Mouse (Mus musculus) hematopoietic stem cell, adult 5-6 weeks (primary cell): Measurements from ENCODE around the gene Ankrd2. TPM values are rescaled to one million over a fixed set of nuclear protein-coding genes. Genes with fewer than 3 reads are reported as not detected.

Source experiments
- ATAC-seq, 2 experiments: fragments of 125-278 bp in 1 of 2; replicated peaks in 1 of 2; 2 replicates each; pipeline ENCODE4 v1.8.0; 2016 to 2017; ENCODE audit warnings: inconsistent platforms in 2 of 2, mild to moderate bottlenecking in 2 of 2, moderate number of reproducible peaks in 2 of 2, low read depth in 1 of 2, moderate TSS enrichment in 1 of 2; ENCODE audit not compliant: low FRiP score in 2 of 2, poor library complexity in 2 of 2, severe bottlenecking in 2 of 2, insufficient read depth in 1 of 2, low TSS enrichment in 1 of 2
- total RNA-seq: library from RNA; stranded (forward); fragments of 172-1452, 232-1000 nt; gene quantifications from 2 replicates; pipeline ENCODE4 v1.2.3, GENCODE M21; 2017

Gene Ankrd2
- total RNA-seq, 1 experiment from 2014 or later: not detected

DNA sequence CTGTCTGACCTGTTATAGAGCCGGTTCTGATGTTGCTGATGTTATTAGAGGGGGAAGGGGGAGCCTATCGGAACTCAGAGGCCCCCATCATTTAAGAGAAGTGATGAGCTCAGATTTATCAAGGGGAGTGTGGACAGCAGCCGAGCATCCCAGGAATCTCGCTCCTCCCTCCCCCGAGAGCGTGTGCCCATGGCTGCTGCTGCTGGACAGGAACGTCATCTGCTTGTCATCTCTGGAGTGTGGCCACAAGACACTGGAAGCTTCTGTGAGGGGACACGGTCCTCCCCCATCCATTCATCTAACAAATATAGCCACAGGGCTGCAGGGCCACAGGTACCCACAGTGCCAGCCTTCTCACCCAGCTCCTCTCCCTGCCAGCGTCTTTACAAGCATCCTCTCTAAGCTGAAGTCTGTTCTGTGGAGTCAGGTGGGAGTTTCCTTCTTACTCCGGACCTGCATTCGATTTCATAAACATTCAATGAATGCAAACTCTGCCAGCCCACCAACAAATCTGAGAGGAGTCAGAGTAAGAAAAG is 1.4 kb downstream of the Ankrd2 start:
- no peak for ATAC-seq

DNA sequence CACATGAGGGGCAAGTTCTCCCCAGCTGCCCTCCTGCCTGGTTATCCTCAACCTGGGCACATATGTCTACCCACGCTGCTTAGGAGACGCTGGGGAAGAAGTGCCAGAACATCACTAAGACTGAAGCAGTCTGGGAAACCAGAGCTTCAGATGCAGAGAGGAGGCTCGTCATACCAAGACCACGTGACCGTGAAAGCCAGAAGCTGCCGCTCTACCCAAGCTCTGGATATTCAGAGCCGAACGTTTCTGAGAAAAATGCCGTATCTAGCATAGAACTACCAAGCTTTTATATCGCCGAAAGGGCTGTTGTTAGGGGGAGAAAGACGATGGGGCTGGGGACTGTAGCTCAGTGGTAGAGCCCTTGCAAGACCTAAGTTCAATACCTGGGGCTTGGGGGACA is 2.5 kb downstream of the Ankrd2 start:
- ATAC-seq: no peak

- no peak for ATAC-seq
Measured at GRCm38 (mm10) chr19:42043988-42044387, 8.2 kb downstream of the Ankrd2 start.

GRCm38 (mm10) chr19:42045269-42046102 is 9.7 kb downstream of the Ankrd2 start, which contains the start of gene Hoga1:
TSS of gene Hoga1 (plus strand) at chr19:42045610.
- peak; percentile 70 to 86 for ATAC-seq

DNA sequence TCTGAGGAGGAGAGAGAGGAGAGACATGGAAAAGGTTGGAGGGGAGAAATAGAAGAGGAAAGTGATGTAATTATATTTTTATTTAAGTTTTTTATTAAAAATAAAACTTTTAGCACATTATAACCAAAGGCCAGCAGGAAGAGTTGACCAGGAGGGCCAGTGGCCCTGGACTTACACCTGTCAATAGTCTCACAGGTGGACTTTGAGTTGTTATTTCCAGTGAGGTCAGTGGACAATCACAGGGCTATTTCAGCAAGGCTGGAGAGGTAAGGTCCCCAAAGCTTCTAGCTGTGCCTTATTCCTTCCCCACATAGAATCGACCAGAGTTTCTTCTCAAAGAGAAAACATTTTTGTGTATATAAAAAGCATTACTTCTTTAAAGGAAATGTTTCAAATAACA is 14.5 kb downstream of the Ankrd2 start:
- ATAC-seq: no peak

- ATAC-seq: no peak
Measured at GRCm38 (mm10) chr19:42051351-42051750, 15.6 kb downstream of the Ankrd2 start.

DNA sequence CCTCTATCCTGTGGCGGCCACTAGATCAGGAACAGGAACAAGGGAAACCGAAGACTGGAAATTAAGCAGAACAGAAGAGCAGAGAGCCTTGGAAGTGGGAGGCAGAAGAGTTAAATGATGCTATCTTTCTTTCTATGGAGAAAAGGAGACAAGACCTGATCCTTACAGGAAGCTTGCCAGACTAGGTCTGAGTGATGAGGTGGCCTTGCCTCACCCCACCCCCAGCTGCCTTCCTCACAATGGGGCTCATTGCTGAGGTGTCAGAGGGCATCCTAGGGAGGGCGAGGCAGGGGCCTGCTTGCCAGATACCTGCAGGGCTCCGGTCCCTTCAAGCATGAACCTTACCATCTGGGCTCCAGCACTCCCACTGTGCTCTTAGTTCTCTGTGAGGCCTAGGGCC is 16.1 kb downstream of the Ankrd2 start, which contains the start of gene 4933411K16Rik:
4933411K16Rik (plus strand) TSS at position 301 of the 400 bp plus-strand sequence.
- no peak for ATAC-seq

- no peak for ATAC-seq
Measured at GRCm38 (mm10) chr19:42054255-42054654, 18.5 kb downstream of the Ankrd2 start.

DNA sequence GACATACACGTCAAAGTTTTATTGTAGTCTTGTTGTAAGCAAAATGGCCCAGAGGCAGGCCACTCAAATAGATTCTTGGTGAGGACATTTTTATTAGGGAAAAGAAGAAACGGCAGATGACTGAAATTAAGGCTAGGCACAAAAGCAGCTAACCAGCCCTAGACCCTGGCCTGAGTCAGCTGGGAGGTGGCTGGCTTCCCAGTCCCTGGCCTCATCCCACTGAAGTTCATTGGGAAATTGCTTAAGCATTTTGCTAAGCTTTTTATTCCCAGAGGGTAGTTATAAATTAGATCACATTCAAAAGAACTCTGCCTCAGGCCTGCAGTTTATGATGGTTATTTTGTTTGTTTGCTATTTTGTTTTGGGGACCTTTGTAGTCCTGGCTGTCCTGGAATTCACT is 20.1 kb downstream of the Ankrd2 start:
- no peak for ATAC-seq

GRCm38 (mm10) chr19:42056719-42057409 is 21.1 kb downstream of the Ankrd2 start:
- no peak for ATAC-seq

DNA sequence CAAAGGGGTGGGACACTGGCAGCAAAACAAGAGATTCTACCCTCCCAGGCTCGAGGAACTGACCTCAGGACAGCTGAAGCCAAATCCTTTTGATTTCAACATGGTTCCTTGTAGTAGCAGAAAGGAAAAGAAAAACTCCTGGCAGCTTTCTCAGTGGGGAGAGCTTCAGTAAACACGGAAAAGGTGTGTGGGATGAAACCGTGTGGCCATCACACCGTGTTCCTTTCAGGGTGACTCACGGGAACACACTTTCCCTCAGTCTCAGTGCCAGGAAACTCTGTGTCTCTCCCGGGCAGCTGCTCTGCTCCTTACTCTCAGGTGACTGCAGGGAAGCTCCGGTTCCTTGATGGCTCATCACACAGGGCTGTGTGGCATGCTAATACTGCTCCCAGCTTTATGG is 22.6 kb downstream of the Ankrd2 start:
- no peak for ATAC-seq

GRCm38 (mm10) chr19:42061443-42061842 is 25.6 kb downstream of the Ankrd2 start:
- ATAC-seq: no peak

DNA sequence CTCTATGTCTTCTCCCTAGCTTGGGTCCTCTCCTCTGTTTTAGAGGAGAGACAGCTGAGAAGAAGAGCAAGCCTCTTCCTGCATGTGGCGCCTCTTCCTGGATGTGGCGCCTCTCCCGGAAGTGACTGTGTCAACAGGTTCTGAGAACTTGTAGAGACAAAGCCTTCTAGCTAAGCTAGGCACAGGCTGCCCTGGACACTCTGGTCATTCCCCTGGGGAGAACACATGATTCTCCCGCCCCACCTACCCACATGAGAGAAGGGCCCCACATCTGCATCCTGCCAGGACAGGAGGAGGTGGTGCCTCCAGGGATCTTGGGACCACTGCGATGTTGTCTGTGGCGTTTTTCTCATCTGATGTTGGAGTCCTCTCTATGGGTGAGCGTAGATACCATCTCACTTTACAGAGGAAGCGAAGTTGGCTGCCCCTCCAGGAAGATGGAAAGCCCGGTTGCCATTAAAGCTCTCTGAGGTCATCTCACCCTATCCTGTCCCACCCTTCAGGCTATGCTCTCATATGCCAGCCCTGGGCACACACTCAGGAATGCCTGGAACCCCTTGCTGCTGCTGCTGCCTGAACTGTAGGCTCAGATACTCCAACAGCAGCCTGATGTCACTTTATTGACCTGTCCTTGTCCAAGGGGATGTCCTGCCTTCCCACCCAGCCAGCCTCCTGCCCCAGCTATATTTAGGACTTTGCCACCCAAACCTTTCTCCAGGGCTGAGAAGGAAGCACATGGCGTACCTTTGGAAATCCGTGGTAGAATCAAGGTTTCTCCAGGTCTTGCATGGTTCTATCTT is 32.8 kb downstream of the Ankrd2 start:
- ATAC-seq: no peak

DNA sequence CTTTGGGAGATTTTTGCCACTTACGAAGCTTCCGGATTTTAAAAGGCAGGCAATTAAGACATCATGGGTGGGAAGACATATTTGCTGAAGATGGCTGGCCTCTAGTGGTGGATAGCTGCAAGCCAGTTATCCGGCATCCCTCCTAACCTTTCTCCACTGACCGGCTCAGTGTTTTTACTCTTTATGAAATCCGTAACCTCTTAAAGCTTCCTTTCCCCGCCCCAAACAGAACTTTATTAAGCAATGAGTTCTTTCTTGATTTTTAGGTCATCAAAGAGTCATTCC is 33.4 kb downstream of the Ankrd2 start:
- ATAC-seq: no peak

GRCm38 (mm10) chr19:42071221-42071620 is 35.4 kb downstream of the Ankrd2 start:
- no peak for ATAC-seq

- ATAC-seq: no peak
Measured at GRCm38 (mm10) chr19:42071886-42072608, 36.2 kb downstream of the Ankrd2 start.

DNA sequence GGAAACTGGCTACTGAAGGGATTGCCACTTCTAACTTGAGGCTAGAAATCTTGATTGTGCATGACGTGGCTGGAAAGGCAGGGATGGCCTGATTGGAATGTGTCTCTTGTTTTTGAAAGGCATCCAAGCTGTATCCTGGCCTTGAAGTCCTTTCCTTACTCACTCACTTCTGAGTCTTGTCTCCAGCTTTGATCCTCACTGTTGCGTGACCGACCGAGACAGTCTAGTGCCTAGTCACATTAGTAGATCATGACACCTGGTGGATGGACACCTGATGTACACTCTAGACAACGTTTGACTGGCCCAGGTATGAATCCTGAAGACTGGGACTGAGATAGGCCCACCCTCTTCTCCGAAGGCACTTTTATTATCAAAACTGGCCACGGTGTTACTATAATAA is 37.0 kb downstream of the Ankrd2 start:
- ATAC-seq: no peak
